Mouse (Mus musculus): ENCODE measurements around the gene Gas2.

DNA sequence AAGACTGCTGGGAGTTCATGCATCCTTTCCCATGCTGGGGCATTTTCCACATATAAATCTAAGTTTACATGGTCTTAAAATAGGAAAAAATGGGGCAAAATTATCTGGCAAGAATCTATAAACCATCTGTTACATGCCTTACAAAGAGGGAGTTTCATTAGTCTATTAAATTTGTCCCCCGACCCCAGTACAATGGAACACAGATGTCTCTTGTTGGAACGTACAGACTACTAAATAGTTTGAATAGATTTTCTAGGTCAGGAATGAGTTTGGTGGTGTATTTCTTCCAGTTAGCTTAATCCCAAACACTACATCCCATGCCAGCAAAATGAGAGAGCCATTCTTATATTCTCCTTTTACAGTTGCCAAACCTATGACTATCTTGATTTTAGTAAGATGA, 78.6 kb downstream of the Gas2 start:
- TF ChIP-seq POLR2A (IDR thresholded peaks at IDR 0.05; ENCODE audit: insufficient read depth, low read length), result no peak
- no peak for TF ChIP-seq CTCF (IDR thresholded peaks at IDR 0.05; ENCODE audit: low read depth, low read length)
- no peak for TF ChIP-seq EP300 (IDR thresholded peaks at IDR 0.05; ENCODE audit: insufficient read depth, low read depth, low read length)
